Mouse (Mus musculus) Patski (cell line): ENCODE results near the gene Tmem59l. TPM values are rescaled to one million over a fixed set of nuclear protein-coding genes. Genes with fewer than 3 reads are reported as not detected.
A peak's percentile ranks its signal among the peaks of the same experiment; 100 is the strongest.

ENCODE experiments used
- ATAC-seq: fragments of 100-300 bp; one replicate; pipeline ENCODE4 v1.8.0; 2021
- CTCF ChIA-PET: fragments of 350-600 bp; sonication (Branson Sonifier 250); formaldehyde crosslinking; loops from one replicate; lab custom pipeline; 2022; ENCODE audit warnings: inconsistent platforms; lab: Charles Lee
- POLR2A ChIA-PET: fragments of 350-600 bp; sonication (Branson Sonifier 250); formaldehyde crosslinking; loops from one replicate; lab custom pipeline; 2022; ENCODE audit warnings: antibody characterized with exemption, inconsistent platforms; lab: Charles Lee
- DNase-seq: peaks from one replicate; pipeline ENCODE4 v3.0.0-alpha.2; 2011; ENCODE audit warnings: low read depth, low spot score
- H3K27me3 ChIP-seq: fragments of 371-371 bp; one replicate; pipeline ENCODE4 v1.5.1; 2021
- CTCF ChIP-seq: fragments of 100-300 bp; IDR thresholded peaks from one replicate; pipeline ENCODE4 v1.5.1; 2021
- in situ Hi-C: fragments of 300-500 bp; cut with MboI; formaldehyde crosslinking; loops from 3 replicates; pipeline ENCODE4 v1.11.1; 2018; ENCODE audit warnings: low pct_unique_long_range_greater_than_20kb, mixed read lengths
- polyA plus RNA-seq: library from polyadenylated mRNA; unstranded; gene quantifications from one replicate; pipeline ENCODE4 v1.2.3, GENCODE M21; 2021

The Tmem59l gene
- 0.09 TPM for polyA plus RNA-seq

- POLR2A ChIA-PET = no interaction called here
- CTCF ChIA-PET = no interaction called here
- no peak for DNase-seq
- ATAC-seq = no peak
- H3K27me3 ChIP-seq = no peaks in the 10 kb centered on the region
- TF ChIP-seq CTCF = no peak
- in situ Hi-C loops = no loop called here
These were observed at the start of gene Tmem59l for GRCm38 (mm10) chr8:70486941-70487520. Gene Tmem59l (minus strand): TSS chr8:70487358.

- TF ChIP-seq CTCF = no peak
- no peaks in the 10 kb centered on the region for H3K27me3 ChIP-seq
- in situ Hi-C loops = no loop called here
- ATAC-seq (no peak), DNase-seq (no peak)
- ChIA-PET POLR2A (no interaction called here), CTCF (interaction anchor here (4.1 kb wide), 1 partner anchor 9 kb away, joined by 20 read pairs; the partner anchor contains the start of genes Fkbp8 and Kxd1)
These were observed 48.5 kb upstream of the Tmem59l start for GRCm38 (mm10) chr8:70535701-70536100.

- ATAC-seq = no peak
- no peak for DNase-seq
- in situ Hi-C loops = no loop called here
- ChIA-PET POLR2A (no interaction called here), CTCF (no interaction called here)
- no peak for TF ChIP-seq CTCF
- H3K27me3 ChIP-seq = no peaks in the 10 kb centered on the region
These were observed 48.1 kb upstream of the Tmem59l start for GRCm38 (mm10) chr8:70535221-70535620.

- in situ Hi-C loops = no loop called here
- no peaks in the 10 kb centered on the region for H3K27me3 ChIP-seq
- no peak for TF ChIP-seq CTCF
- POLR2A ChIA-PET = no interaction called here
- ATAC-seq (no peak), DNase-seq (no peak)
- CTCF ChIA-PET = no interaction called here
These were observed 47.1 kb upstream of the Tmem59l start for GRCm38 (mm10) chr8:70534281-70534680.

- CTCF ChIA-PET = interaction anchor here (1.9 kb wide), 1 partner anchor 10 kb away, joined by 5 read pairs; no protein-coding TSS in a partner anchor
- DNase-seq = no peak
- ATAC-seq = no peak
- POLR2A ChIA-PET = interaction anchor here (0.6 to 4.8 kb wide), 2 partner anchors 8 to 134 kb away, joined by 4 to 24 read pairs; partner anchors contain the start of gene Ell
- no peak for TF ChIP-seq CTCF
- no peaks in the 10 kb centered on the region for H3K27me3 ChIP-seq
- in situ Hi-C loops = no loop called here
These were observed 43.2 kb upstream of the Tmem59l start for GRCm38 (mm10) chr8:70530314-70530713.

GRCm38 (mm10) chr8:70529741-70530161 is 42.6 kb upstream of the Tmem59l start:
- ChIA-PET POLR2A (interaction anchor here (4.8 kb wide), 1 partner anchor 9 kb away, joined by 24 read pairs; the partner anchor contains the start of gene Ell), CTCF (interaction anchor here (1.9 kb wide), 1 partner anchor 10 kb away, joined by 5 read pairs; no protein-coding TSS in a partner anchor)
- H3K27me3 ChIP-seq = no peaks in the 10 kb centered on the region
- DNase-seq (no peak), ATAC-seq (no peak)
- TF ChIP-seq CTCF = no peak
- in situ Hi-C loops = no loop called here

GRCm38 (mm10) chr8:70529299-70529698 is 42.1 kb upstream of the Tmem59l start:
- no peak for ATAC-seq
- H3K27me3 ChIP-seq = no peaks in the 10 kb centered on the region
- CTCF ChIA-PET = interaction anchor here (1.9 kb wide), 1 partner anchor 9 kb away, joined by 5 read pairs; no protein-coding TSS in a partner anchor
- POLR2A ChIA-PET = interaction anchor here (4.8 kb wide), 1 partner anchor 9 kb away, joined by 24 read pairs; the partner anchor contains the start of gene Ell
- in situ Hi-C loops = no loop called here
- DNase-seq = no peak
- TF ChIP-seq CTCF = no peak

GRCm38 (mm10) chr8:70528182-70528797 is 41.1 kb upstream of the Tmem59l start:
- POLR2A ChIA-PET = interaction anchor here (0.5 to 4.8 kb wide), 4 partner anchors 10 to 81 kb away, joined by 3 to 24 read pairs (median 6); partner anchors contain the start of genes Ell and Rex1bd
- CTCF ChIA-PET = interaction anchor here (1.9 to 2.8 kb wide), 2 partner anchors 8 to 9 kb away, joined by 5 to 20 read pairs; partner anchors contain the start of gene Ell

GRCm38 (mm10) chr8:70527512-70528181 is 40.5 kb upstream of the Tmem59l start, which contains the start of the genes Fkbp8 and Kxd1:
Gene Fkbp8 (plus strand): TSS chr8:70527724.
Gene Kxd1 (minus strand): TSS chr8:70527956.
- ChIA-PET POLR2A (interaction anchor here (0.5 to 4.8 kb wide), 4 partner anchors 11 to 82 kb away, joined by 3 to 24 read pairs (median 6); partner anchors contain the start of genes Ell and Rex1bd), CTCF (interaction anchor here (1.4 to 3.5 kb wide), 3 partner anchors 10 to 80 kb away, joined by 3 to 20 read pairs (median 14); partner anchors contain the start of gene Ell)
- in situ Hi-C loops = no loop called here
- no peaks in the 10 kb centered on the region for H3K27me3 ChIP-seq
- peak; percentile 86 for ATAC-seq
- no peak for DNase-seq
- TF ChIP-seq CTCF = no peak

More at GRCm38 (mm10) chr8:70528182-70528797, 41.1 kb upstream of the Tmem59l start:
- DNase-seq = no peak
- no peak for ATAC-seq
- TF ChIP-seq CTCF = no peak
- in situ Hi-C loops = no loop called here
- H3K27me3 ChIP-seq = no peaks in the 10 kb centered on the region

- in situ Hi-C loops = no loop called here
- ATAC-seq (no peak), DNase-seq (no peak)
- POLR2A ChIA-PET = interaction anchor here (1.3 to 4.8 kb wide), 4 partner anchors 11 to 82 kb away, joined by 4 to 24 read pairs (median 6); partner anchors contain the start of genes Ell, Rex1bd and Uba52
- no peaks in the 10 kb centered on the region for H3K27me3 ChIP-seq
- CTCF ChIA-PET = interaction anchor here (1.4 to 3.5 kb wide), 3 partner anchors 10 to 79 kb away, joined by 3 to 20 read pairs (median 14); partner anchors contain the start of gene Ell
- TF ChIP-seq CTCF = no peak
These were observed 40.0 kb upstream of the Tmem59l start for GRCm38 (mm10) chr8:70527111-70527511.
